Mouse (Mus musculus): ENCODE measurements around the gene Thtpa. TPM values are rescaled to one million over a fixed set of nuclear protein-coding genes. Genes with fewer than 3 reads are reported as not detected.
A peak's percentile ranks its signal among the peaks of the same experiment; 100 is the strongest.

Gene Thtpa
- total RNA-seq, 2 experiments from 2014 or later = 31.4 to 31.5 TPM

GRCm38 (mm10) chr14:55076224-55076623 is 18.4 kb upstream of the Thtpa start:
- intact Hi-C loops (cut with DNase I) = loop anchor here (5.0 kb wide), 1 partner anchor 49 kb away; no protein-coding TSS in a partner anchor
- DNase-seq (ENCODE audit: extremely low spot score in 1 of 2, low spot score in 2 of 2) = peak; percentile 65 to 77

- DNase-seq (ENCODE audit: extremely low spot score in 1 of 2, low spot score in 2 of 2) = no peak
- intact Hi-C loops (cut with DNase I) = loop anchor here (5.0 kb wide), 1 partner anchor 50 kb away; no protein-coding TSS in a partner anchor
These were observed 17.6 kb upstream of the Thtpa start for GRCm38 (mm10) chr14:55076956-55077355.

- no peak for DNase-seq (ENCODE audit: extremely low spot score in 1 of 2, low spot score in 2 of 2)
- intact Hi-C loops (cut with DNase I) = loop anchor here (5.0 kb wide), 1 partner anchor 50 kb away; no protein-coding TSS in a partner anchor
These were observed 16.9 kb upstream of the Thtpa start for GRCm38 (mm10) chr14:55077481-55078365.

GRCm38 (mm10) chr14:55078366-55078989 is 16.1 kb upstream of the Thtpa start:
- intact Hi-C loops (cut with DNase I) = loop anchor here (5.0 kb wide), 1 partner anchor 51 kb away; no protein-coding TSS in a partner anchor
- no peak for DNase-seq (ENCODE audit: extremely low spot score in 1 of 2, low spot score in 2 of 2)

- DNase-seq (ENCODE audit: extremely low spot score in 1 of 2, low spot score in 2 of 2) = peak in 1 of 2 experiments; percentile 79
- intact Hi-C loops (cut with DNase I) = loop anchor here (5.0 kb wide), 1 partner anchor 52 kb away; no protein-coding TSS in a partner anchor
These were observed 15.2 kb upstream of the Thtpa start for GRCm38 (mm10) chr14:55079214-55079970.

- intact Hi-C loops (cut with DNase I) = no loop called here
- DNase-seq (ENCODE audit: extremely low spot score in 1 of 2, low spot score in 2 of 2) = no peak
These were observed 13.5 kb upstream of the Thtpa start for GRCm38 (mm10) chr14:55081105-55081504.

- intact Hi-C loops (cut with DNase I) = no loop called here
- DNase-seq (ENCODE audit: extremely low spot score in 1 of 2, low spot score in 2 of 2) = no peak
These were observed 11.1 kb upstream of the Thtpa start for GRCm38 (mm10) chr14:55083481-55083880.

- intact Hi-C loops (cut with DNase I) = no loop called here
- DNase-seq (ENCODE audit: extremely low spot score in 1 of 2, low spot score in 2 of 2) = no peak
These were observed 9.1 kb upstream of the Thtpa start for GRCm38 (mm10) chr14:55085324-55086008.

- no peak for DNase-seq (ENCODE audit: extremely low spot score in 1 of 2, low spot score in 2 of 2)
- intact Hi-C loops (cut with DNase I) = no loop called here
These were observed 8.5 kb upstream of the Thtpa start for GRCm38 (mm10) chr14:55086009-55086514.

GRCm38 (mm10) chr14:55089199-55089947 is 5.2 kb upstream of the Thtpa start:
- intact Hi-C loops (cut with DNase I) = no loop called here
- peak in 1 of 2 experiments; percentile 60 for DNase-seq (ENCODE audit: extremely low spot score in 1 of 2, low spot score in 2 of 2)

- intact Hi-C loops (cut with DNase I) = no loop called here
- peak in 1 of 2 experiments; percentile 71 for DNase-seq (ENCODE audit: extremely low spot score in 1 of 2, low spot score in 2 of 2)
These were observed 3.2 kb upstream of the Thtpa start for GRCm38 (mm10) chr14:55091209-55091865.

- intact Hi-C loops (cut with DNase I) = no loop called here
- DNase-seq (ENCODE audit: extremely low spot score in 1 of 2, low spot score in 2 of 2) = peak; percentile 91 to 93
These were observed 2.5 kb upstream of the Thtpa start, which contains the start of gene Zfhx2 for GRCm38 (mm10) chr14:55092011-55092577. TSS of gene Zfhx2 (minus strand) at chr14:55092324.

GRCm38 (mm10) chr14:55093927-55094326 is 657 bp upstream of the Thtpa start:
- no peak for DNase-seq (ENCODE audit: extremely low spot score in 1 of 2, low spot score in 2 of 2)
- intact Hi-C loops (cut with DNase I) = no loop called here

GRCm38 (mm10) chr14:55095263-55095662 is 679 bp downstream of the Thtpa start:
- intact Hi-C loops (cut with DNase I) = no loop called here
- no peak for DNase-seq (ENCODE audit: extremely low spot score in 1 of 2, low spot score in 2 of 2)

- no peak for DNase-seq (ENCODE audit: extremely low spot score in 1 of 2, low spot score in 2 of 2)
- intact Hi-C loops (cut with DNase I) = loop anchor here (2.0 kb wide), 1 partner anchor 71 kb away; no protein-coding TSS in a partner anchor
These were observed 1.1 kb downstream of the Thtpa start for GRCm38 (mm10) chr14:55095671-55096070.

GRCm38 (mm10) chr14:55096573-55097087 is 2.0 kb downstream of the Thtpa start:
- intact Hi-C loops (cut with DNase I) = loop anchor here (2.0 kb wide), 1 partner anchor 72 kb away; no protein-coding TSS in a partner anchor
- no peak for DNase-seq (ENCODE audit: extremely low spot score in 1 of 2, low spot score in 2 of 2)

Data from left cerebral cortex, postnatal 10 days (tissue).